Mouse (Mus musculus) left cerebral cortex, postnatal 25 days (tissue): ENCODE results near the gene Hdac7. TPM values are rescaled to one million over a fixed set of nuclear protein-coding genes. Genes with fewer than 3 reads are reported as not detected.

Source experiments
- DNase-seq, 2 experiments: peaks; one replicate each; pipeline ENCODE4 v3.0.0; 2022; ENCODE audit warnings: low spot score in 2 of 2, mixed read lengths in 1 of 2
- intact Hi-C: fragments of 180-260 bp; cut with DNase I; formaldehyde crosslinking; loops from one replicate; pipeline ENCODE4 v1.15.1; 2025
- total RNA-seq, 2 experiments: library from RNA; stranded (reverse); gene quantifications; 2 replicates each; pipeline ENCODE4 v1.2.3; 2021

Gene Hdac7
- total RNA-seq, 2 experiments from 2014 or later: 27.5 to 29.5 TPM

DNA sequence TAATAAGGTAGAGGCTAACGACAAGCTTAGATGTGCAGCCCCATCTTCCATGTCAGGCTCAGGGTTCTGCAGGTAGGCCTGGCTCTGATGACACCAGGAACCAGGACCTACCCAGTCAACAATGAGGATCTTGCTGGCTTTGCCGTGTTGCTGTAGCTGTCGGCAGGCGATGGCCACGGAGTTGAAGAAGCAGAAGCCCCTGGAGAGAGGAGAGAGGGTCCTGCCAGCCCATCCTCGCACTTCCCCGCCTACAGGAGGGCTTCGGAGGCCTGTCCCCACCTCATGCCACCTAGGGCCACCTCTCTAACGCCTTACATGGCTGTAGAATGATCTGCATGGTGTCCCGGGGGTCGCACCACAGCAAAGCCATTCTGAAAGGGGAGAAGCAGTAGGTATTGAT, 44.9 kb downstream of the Hdac7 start:
- no peak for DNase-seq
- intact Hi-C loops: no loop called here

DNA sequence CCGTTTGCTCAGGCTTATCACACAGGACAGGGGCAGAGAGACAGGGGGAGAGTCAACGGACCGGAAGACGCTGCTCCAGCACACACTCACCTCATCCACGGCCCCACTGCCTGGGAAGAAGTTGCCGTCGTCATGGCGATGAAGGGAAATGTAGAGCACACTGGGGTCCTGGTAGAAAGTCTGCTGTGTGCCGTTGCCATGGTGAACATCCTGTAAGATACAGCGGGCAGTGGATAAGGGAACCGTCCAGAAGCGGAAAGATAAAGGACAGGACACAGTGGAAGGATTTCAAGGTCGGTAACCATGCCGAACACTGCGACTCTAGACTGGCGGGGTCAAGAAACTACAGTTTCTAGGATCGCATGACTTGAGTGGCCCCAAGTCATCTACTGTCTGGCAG, 46.2 kb downstream of the Hdac7 start:
- DNase-seq: no peak
- intact Hi-C loops: no loop called here

DNA sequence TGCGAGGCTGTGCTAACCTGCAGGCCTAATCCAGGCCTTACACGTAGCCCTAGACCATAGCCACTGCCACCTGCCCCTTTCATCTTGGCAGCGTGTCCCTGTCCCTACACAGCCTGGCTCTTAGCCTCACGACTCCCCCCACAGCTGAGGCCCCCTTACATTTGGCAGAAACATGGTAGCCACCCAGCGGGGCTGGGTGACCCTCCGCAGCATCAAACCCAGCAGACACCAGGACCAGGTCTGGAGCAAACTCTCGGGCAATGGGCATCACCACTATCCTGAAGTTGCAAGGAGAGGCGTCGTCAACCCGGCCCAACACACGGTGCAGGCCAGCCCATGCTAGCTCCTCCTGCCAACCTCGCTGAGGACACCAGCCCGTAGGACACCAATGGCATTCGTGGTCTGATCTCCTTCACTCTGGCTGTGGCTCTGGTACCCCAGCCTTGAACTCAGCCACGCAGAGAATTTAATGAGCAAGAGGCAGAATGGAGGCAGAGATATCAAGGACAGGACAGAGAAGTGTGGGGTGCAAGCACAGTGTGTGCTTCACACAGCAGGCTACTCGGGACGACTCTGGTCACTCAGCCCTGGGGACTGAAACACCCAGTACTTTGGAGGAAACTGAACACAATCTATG, 47.5 kb downstream of the Hdac7 start:
- intact Hi-C loops: no loop called here
- DNase-seq: no peak

GRCm38 (mm10) chr15:97795559-97796235, 48.6 kb downstream of the Hdac7 start:
- DNase-seq: no peak
- intact Hi-C loops: no loop called here

GRCm38 (mm10) chr15:97794268-97794667, 50.0 kb downstream of the Hdac7 start:
- DNase-seq: no peak
- intact Hi-C loops: no loop called here

DNA sequence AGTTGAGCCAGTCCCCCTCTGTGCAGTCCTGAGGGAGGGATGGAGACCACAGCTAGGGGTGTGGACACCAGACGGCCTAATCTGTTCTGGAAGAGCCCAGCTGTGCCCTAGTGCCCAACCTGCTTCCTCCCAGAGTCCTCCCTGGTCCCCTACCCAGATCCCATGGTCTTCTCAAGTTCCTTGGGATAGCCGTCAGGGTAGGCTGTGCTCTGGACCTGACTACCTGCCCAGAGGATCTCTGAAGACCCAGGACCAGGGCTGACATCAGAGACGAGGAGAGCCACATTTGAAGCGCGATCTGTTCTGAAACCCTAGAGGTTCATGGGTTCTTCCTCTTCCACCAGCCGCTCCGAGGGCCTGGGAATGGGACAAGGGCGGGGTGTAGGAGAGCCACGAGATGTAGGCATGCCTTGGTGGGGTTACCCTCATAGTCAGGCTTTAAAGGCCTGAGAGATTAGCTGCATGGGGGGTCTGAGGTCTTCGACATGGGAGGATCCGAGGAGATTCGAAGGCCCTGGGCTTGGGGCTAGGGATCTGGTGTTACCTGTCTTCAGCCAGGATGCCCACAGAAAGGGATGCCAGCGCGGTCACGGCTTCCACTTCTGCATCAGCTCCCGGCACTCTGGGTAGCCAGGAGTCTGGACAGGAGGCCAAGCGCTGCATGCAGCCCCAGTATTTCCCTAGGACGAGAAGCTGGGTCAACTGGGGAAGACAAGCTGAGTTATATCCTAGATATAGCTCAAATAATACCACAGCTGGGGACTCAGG, 50.7 kb downstream of the Hdac7 start:
- no peak for DNase-seq
- intact Hi-C loops: no loop called here

DNA sequence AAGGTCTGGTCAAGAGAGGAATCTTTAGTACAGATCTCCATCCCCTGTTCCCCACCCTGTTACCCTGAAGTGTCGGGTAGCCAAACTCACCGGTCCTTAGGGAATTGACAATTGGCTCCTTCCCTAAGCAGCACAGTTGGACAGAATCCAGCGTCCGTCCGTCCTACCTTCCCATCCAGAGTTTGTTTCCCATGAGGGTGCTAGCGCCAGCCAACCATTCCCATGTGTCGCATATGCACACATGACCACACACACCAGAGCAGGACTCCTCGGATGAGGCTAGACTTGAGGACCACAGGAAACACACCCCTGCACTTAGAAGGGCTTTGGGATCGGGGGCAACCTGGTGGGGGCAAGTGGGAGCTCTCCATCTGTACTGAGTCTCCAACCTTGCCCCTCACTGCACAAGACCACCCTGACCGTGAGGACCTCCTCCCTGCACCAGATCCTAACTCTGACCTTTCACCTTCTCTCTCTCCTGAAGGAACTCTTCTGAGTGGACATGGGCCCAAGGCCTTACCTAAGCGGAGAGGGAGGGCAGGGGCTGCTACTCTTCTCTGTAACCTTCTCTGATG, 53.1 kb downstream of the Hdac7 start:
- DNase-seq: no peak
- intact Hi-C loops: no loop called here

- DNase-seq: peak; percentile 59 to 62
- intact Hi-C loops: no loop called here
These were observed 54.4 kb downstream of the Hdac7 start for GRCm38 (mm10) chr15:97789761-97790505.

DNA sequence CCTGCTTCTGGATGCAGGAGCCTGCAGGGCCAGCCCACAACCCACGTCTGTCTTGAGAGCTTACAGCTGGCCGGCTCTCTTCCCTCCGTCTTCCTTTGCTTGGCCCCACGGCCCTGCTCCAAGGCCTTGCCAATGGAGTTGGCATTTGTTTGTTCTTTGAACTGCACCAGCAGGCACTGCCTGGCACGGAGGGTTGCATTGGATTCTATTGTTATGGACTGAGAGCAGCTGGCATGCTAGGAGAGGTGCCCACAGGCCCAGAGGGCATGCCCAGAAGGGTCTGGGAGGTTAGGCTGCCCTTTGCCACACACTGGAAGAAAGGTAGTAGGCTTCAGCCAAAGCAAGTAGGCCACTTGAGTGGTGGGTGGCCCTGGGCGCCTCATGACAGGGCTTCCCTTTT, 55.5 kb downstream of the Hdac7 start:
- peak; percentile 54 to 72 for DNase-seq
- intact Hi-C loops: no loop called here

DNA sequence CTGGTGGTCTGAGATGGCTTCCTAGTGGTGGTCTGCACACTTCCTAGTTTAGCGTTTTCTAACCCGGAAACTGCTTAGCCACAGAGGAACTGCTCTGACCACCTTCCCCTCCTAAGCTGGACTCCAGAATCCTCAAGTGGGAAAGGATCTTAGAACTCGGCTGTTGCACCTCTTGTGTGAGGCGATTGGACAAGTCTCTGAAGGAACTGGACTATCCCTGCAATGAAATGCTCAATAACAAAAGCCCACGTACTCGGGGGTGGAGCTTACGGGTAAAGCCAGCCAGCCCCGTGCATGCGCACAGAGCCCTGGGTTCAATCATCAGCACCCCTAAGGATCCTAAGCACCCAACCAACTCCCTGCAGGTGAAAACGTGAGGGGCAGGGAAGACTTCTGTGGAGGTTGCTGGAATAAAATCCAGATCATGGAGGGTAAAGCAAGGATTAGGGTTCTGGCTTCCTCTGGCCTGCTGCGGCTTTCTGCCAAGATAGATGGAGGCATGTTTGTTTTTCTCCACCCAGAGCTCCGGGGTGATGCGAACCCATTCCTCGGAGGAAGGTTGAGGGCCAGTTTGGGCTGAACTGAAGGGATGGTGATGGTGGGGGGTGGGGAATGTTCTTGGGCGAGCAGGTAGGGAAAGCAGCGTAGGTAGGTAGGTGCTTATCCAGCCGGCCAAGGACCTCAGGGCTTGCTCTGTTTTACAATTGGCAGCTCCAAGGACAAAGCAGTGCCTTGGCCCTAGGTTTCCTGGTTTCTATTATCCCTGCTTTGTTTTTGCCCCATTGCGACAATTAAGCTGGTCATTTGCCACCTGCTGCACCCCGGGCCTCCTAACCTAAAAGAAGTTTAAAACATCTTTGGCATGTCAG, 56.3 kb downstream of the Hdac7 start:
- intact Hi-C loops: no loop called here
- DNase-seq: peak in 1 of 2 experiments; percentile 51

DNA sequence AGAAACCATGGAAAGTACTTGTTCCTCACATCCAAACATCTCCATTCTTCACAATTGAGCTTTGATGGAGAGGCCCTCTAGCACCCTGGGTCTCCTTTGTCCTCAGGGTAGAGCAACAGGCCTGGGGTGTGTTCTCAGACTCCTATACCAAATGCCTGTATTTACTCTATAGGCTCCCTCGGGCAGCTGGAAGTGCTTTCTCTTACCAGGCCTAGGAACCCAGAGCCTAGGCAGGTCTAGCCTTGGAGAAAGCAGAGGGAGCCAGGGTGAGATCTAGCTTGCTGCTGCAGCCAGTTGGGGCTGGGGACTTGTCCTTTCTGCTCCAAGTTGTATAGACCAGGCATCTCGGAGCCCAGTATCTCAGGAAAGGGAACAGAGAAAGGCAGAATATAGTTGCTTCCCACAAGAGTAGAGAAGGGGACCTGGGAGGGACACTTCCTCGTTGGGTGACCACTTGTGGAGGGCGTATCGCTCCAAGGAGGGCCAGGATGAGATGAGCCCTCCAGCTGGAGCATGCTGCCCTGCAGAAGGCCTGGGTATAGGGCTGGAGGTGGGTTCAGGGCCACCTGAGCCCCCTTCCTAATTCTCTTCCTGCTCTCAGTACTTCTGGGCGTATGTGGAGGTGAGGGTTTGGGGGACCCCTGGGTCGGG, 57.0 kb downstream of the Hdac7 start:
- no peak for DNase-seq
- intact Hi-C loops: no loop called here

GRCm38 (mm10) chr15:97786412-97787112, 57.7 kb downstream of the Hdac7 start:
- intact Hi-C loops: no loop called here
- peak in 1 of 2 experiments; percentile 61 for DNase-seq

DNA sequence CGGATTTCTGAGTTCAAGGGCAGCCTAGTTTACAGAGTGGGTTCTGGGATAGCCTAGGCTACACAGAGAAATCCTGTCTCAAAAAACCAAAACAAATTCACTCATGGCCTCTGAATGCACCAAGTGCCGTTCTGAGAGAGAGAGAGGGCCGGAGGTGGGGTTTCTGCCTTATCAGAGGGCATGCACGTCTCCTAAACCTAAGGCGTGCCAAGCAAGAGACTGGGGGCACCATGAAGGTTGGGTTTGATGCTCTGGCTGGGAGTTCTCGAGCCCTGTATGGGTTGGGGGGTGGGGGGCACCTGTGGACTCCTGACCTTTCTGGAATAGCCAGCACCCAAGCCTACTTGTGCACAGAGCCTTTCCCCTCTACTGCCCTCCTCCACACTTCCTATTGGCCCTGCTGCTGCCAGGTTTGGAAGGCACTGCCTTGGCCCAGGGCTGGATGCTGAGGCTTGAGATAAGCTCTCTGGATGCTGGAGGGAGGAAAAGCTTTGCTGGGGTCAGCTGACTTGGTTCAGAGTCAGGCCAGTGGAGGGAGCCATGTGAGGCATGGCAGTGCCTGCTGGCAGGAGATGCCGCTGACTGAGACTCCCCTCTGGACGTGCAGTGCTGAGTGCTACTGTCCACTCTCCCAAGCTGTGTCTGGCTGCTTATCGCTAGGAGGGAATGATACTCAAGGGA, 58.4 kb downstream of the Hdac7 start:
- peak in 1 of 2 experiments; percentile 38 for DNase-seq
- intact Hi-C loops: loop anchor here (2.0 kb wide), 3 partner anchors 45 to 177 kb away; no protein-coding TSS in a partner anchor

- intact Hi-C loops: loop anchor here (2.0 to 5.0 kb wide), 4 partner anchors 46 to 178 kb away; no protein-coding TSS in a partner anchor
- DNase-seq: peak in 1 of 2 experiments; percentile 48
These were observed 59.6 kb downstream of the Hdac7 start for GRCm38 (mm10) chr15:97784561-97785161.

DNA sequence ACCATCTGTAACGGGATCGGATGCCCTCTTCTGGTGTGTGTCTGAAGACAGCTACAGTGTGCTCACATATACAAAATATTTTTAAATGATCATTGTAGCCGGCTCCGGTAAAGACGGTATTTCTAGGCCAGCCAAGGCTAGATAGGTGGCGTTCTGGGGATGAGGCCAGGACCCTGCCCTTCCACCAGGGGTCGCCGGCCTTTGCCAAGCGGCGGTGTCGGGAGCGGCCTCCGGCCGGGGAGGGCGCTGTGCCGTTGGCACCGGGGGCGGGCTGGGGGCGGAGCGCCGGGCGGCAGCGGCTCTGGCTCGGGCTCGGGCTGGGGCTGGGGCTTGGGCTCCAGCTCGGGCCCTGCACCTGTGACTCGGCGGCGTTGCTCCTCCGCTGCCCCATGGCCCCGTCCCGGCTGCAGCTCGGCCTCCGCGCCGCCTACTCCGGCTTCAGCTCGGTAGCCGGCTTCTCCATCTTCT, 60.2 kb downstream of the Hdac7 start:
- DNase-seq: peak; percentile 85
- intact Hi-C loops: loop anchor here (2.0 to 5.0 kb wide), 4 partner anchors 47 to 179 kb away; no protein-coding TSS in a partner anchor

DNA sequence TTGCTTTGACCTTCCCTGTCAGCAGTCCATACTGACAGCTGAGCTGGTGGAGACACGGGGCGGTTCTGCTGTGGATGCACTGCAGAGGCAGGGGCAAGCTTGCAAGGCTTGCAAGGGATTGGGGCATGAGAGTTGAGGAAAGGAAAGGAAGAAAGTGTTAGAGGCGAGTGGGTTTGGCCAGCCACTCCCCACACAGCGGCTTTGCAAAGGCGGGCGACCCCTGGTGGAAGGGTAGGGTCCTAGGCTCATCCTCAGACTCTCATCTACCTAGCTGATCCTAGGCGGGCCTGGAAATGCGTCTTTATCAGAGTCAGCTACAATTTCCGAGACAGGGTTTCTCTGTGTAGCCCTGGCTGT, 61.6 kb downstream of the Hdac7 start:
- DNase-seq: peak in 1 of 2 experiments; percentile 50
- intact Hi-C loops: loop anchor here (1.0 to 5.0 kb wide), 3 partner anchors 15 to 170 kb away; partner anchors contain the start of gene Rapgef3
